Mouse (Mus musculus) frontal cortex, adult (tissue): ENCODE results near the gene Gm1553.

ENCODE experiments used
- ATAC-seq: cut with Nextera tagmentation; 2 replicates; pipeline ENCODE4 v1.9.2; 2017; ENCODE audit warnings: mild to moderate bottlenecking, moderate library complexity, mixed read lengths; ENCODE audit not compliant: low TSS enrichment

The Gm1553 gene

DNA sequence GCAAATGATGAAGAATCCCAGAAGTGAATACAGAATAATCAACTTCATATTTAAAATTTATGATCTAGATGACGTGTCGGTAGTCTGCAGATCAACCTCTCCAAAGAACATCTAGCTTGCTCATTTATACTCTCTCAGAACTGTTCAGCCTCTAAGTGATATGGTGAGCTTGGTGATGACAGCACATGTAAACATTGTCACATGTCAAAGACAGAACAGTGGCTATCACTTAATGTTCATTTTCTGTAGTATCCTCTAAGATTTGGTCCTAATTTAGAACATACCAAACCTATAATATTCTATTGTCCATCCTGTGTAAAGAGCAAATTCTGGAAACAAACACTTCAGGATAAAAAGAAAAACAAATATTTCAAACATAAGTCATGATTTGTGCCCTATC lies at the start of gene Gm1553:
Gene Gm1553, minus strand, starts transcription at position 101 of the 400 bp plus-strand sequence.
- ATAC-seq: no peak
